Mouse (Mus musculus) liver, adult 2 months (tissue): Measurements from ENCODE around the gene Cd300e.

Experiments used
- CTCF ChIP-seq: fragments of 200-500 bp; IDR thresholded peaks from 2 replicates; pipeline ENCODE4 v1.5.1; 2011; ENCODE audit warnings: low read depth, low read length, control low read depth
- POLR2A ChIP-seq: fragments of 200-500 bp; IDR thresholded peaks from 2 replicates; pipeline ENCODE4 v1.6.1; 2011; ENCODE audit warnings: low read length, control low read depth; ENCODE audit not compliant: insufficient read depth; ENCODE audit errors: extremely low read depth

DNA sequence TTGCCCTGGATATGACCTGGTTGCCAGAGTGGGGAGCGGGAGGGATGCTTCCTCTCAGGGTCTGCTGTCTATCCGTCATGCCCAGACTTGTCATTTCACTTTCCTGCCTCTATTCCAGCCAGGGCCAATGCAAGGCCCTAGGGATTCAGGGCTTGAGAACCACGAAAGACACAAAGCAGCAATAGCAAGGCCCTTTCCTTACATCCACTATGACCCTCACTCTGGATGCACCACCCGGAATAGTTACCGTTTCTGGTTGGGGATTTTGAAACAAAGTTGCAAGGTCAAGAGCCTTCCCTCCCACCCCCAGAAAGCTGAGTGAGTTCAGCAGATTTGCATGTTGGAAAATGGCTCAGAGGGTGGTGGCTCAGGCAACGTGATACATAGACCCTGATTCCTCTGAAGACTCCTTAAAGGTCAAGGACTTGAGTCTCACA is 39.7 kb upstream of the Cd300e start:
- no peak for TF ChIP-seq POLR2A
- no peak for TF ChIP-seq CTCF
